Mouse (Mus musculus) heart, adult 18-20 months (tissue): ENCODE results near the gene Adcy9. TPM values are rescaled to one million over a fixed set of nuclear protein-coding genes. Genes with fewer than 3 reads are reported as not detected.

ENCODE experiments used
- DNase-seq, 2 experiments: peaks; one replicate each; pipeline ENCODE4 v3.0.0; 2021 to 2022; ENCODE audit warnings: mixed read lengths in 1 of 2
- total RNA-seq, 2 experiments: library from RNA; stranded (reverse); gene quantifications; 2 replicates each; pipeline ENCODE4 v1.2.3; 2021

Adcy9 gene
- total RNA-seq, 2 experiments from 2014 or later = 21.8 to 22.3 TPM

DNA sequence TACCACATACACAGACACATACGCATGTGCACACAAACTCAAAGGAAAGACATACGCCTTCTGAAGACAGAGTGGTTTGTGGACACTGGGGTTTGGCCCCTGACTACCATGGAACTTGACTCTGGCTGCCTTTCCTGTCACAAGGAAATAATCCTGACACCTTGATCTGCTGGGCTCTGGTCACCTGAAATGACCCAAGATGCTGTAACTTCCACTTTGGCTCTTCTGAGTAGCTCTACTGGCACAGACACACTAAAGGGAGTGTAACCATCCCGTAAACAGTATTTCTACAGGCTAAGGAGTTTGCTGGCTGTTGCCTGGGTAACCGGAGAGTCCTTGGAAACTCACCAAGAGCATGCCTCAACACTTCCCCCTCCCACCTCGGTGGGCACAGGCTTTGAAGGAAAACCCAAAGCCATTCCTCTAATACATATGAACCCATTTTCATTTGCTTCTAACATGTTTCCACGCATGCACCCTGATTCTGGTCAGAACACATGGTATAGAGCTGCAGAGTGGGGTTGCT, 102.2 kb downstream of the Adcy9 start:
- DNase-seq = no peak

- peak; percentile 87 to 91 for DNase-seq
Measured at GRCm38 (mm10) chr16:4316094-4316474, 104.2 kb downstream of the Adcy9 start.

- no peak for DNase-seq
Measured at GRCm38 (mm10) chr16:4315352-4316093, 104.8 kb downstream of the Adcy9 start.

DNA sequence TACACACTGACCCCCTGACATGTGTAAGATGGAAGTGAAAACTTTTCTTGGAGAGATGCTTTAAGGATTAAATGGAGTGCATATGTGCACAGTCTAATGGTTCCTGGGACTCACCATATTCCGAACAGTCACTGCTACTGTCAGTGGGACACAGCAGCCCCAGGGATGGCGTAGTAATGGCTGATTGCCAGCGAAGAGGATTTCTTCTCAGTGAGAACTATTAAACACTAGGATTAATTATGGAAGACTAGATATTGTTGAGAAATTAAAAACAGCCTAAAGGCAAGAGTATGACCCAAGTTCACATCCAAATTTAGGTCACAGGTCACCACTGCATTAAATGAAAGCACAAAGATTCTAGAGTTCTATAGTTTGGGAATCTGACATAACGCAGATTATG, 105.4 kb downstream of the Adcy9 start:
- no peak for DNase-seq

GRCm38 (mm10) chr16:4312018-4312417, 108.3 kb downstream of the Adcy9 start:
- no peak for DNase-seq

- DNase-seq = no peak
Measured at GRCm38 (mm10) chr16:4311608-4312007, 108.7 kb downstream of the Adcy9 start.

DNA sequence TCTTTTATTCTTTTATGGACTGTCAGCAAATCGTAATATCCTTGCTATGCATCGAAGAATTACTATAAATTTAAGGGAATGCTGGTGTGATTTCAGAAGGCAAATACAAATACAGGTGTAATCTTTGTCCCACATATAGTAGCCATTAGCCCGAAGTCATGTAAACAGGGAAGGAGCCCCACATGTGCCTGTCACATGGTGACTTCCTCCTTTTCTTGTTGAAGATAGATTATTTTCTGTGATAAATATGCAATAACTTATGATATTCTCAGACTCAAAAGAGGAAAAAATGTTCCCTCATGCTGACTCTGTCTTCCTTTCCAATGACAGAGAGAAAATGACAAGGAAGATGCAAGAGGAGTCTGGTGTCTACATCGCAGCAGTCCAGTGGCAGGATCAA, 112.5 kb downstream of the Adcy9 start:
- DNase-seq = no peak

DNA sequence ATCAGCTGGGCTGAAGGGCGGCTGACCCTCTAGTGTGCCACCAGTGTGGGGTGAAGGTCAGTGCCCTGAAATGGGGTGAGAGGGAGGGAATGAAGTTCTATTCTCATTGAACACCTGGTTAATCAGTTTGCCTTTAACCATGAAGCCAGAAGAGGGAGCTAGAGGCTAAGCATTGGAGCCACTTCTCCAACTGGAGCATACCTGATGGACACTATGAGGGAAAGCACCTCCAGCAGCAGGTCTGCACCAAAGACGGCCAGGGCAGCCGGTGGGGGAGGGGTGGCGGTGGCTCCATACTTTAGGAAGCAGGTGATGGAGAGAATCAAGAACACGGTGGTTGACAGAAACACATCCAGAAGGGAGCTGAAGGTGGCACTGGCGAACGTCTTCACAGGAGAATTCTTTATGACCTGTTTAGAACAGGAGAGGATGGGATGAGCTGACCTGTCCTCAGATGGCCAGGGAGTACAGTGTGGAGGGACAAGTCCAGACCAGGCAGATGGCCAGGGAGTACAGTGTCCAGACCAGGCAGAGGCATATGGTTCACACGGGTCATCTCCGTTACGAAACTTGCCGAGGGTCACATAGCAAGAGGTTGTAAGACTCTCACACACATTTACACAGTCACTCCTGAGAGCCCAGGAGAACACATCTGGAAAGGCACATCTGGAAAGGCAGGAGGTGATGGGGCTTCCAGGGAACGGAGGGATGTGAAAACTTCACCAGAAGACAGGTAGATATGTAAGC, 115.9 kb downstream of the Adcy9 start:
- DNase-seq = peak in 1 of 2 experiments; percentile 47

GRCm38 (mm10) chr16:4303554-4303953, 116.7 kb downstream of the Adcy9 start:
- no peak for DNase-seq

GRCm38 (mm10) chr16:4300280-4300679, 120.0 kb downstream of the Adcy9 start:
- DNase-seq = no peak

GRCm38 (mm10) chr16:4293259-4293658, 127.0 kb downstream of the Adcy9 start:
- no peak for DNase-seq

- DNase-seq = peak; percentile 41 to 49
Measured at GRCm38 (mm10) chr16:4289507-4289906, 130.8 kb downstream of the Adcy9 start.

DNA sequence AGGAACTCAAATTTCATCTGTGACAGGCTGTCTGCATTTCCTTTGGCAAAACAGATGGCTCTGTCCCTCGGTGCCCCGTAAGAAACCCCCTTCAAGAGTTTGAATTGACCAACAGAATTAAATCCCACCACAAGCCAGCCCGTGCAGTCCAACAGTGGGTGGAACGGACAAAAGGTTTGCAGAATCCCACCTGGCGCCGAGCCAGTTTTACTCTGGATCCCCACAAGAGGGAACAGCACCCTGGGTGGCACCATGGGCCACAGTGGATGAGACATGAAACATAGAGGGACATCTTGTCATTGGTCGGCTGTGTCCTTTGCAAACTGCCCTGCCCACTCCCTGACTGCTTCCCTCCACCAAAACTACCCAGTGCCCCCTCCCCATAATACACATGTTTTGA, 133.7 kb downstream of the Adcy9 start:
- no peak for DNase-seq

DNA sequence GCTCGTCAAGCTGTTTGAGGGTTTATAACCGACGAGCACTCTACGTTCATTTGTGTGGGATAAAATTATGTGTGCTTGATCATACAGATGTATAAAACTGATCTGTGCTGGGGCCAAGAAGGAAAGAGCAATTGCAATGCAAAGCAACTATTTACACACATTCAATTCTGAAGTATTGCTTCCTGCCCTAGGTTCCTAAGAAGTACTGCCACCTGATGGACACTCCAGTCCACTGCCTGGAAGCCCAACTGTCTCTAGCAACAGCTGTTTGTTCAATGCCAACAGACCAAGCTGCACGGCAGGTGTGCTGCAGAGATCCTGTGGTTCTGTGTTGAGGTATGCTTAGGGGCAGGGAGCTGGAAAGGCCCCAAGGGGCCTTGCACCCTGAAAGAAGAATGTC, 135.0 kb downstream of the Adcy9 start:
- peak; percentile 42 to 49 for DNase-seq

GRCm38 (mm10) chr16:4283267-4283851, 136.9 kb downstream of the Adcy9 start:
- DNase-seq = no peak

- no peak for DNase-seq
Measured at GRCm38 (mm10) chr16:4281470-4281869, 138.8 kb downstream of the Adcy9 start.

DNA sequence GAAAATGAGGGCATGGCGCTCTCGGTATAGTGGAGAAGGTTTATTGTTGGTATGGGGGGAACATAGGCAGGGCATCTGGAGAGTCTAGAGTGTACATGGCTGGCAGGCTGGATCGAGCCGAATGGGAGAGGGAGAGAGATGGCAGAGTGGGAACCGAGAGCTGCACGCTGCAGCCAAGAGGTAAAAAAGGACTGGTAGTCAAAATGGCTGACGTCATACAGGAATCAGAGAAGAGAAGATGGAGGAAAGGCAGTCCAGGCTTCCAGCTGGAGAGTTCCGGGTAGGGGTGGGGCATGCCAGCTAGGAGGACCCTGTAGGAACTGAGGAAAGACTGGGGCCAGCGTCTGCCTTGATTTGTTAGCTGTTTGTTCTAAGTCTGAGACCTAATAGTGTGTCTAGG, 139.3 kb downstream of the Adcy9 start:
- no peak for DNase-seq

- DNase-seq = no peak
Measured at GRCm38 (mm10) chr16:4279601-4280000, 140.7 kb downstream of the Adcy9 start.

- DNase-seq = no peak
Measured at GRCm38 (mm10) chr16:4276621-4277020, 143.7 kb downstream of the Adcy9 start.

GRCm38 (mm10) chr16:4276151-4276550, 144.1 kb downstream of the Adcy9 start:
- no peak for DNase-seq

DNA sequence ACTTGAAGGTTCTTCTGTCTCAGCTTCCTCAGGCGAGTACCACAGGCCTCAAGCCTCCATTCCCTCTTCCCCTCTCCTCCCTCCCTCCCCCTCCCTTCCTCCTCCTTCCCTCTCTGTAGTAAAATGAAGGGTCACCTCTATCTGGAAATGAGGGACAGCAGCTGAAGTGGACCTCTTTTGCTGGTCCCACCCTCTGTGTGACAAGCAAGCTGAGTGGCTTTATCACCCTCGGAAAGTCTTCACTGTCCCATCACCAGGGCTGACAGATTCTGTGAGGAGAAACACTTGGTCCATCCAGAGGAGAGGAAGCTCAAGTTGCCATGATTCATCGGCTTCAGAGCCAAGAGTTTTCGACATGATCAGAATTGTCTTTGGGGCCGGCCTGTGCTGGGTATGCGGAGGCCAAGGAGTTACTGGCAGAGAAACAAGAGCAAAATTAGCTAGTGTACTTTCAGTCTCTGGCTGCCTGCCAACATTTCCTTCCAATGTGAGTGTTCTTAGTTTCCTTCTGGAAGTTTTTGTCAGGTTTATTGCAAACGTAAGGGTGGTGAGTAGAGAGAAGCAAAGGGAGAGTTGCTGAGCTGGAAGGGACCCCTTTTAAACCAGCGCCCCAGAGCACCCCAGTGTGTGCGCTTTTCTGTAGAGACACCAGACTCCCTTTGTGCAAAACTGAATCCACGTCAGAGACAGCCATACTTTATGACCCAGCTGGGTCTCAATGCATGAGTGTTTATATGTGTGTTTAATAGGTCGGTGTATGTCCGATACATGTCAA, 146.4 kb downstream of the Adcy9 start:
- peak; percentile 90 to 91 for DNase-seq

DNA sequence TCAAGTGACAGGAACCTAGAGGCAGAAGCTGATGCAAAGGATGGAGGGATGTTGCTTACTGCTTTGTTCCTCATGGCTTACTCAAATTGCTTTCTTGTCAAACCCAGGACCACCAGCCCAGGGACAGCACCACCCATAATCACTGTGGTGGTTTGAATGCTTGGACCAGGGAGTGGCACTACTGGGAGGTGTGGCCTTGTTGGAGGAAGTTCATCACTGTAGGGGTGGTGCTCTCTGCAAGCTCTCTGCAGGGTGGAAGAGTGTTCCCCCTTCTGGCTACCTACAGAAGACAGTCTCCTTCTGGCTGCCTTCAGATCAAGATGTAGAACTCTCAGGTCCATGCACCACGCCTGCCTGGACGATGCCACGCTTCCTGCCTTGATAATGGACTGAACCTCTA, 148.0 kb downstream of the Adcy9 start:
- DNase-seq = no peak
